8 mouse cellular contexts compared by ENCODE assay signal in genomic region chr9:21091707-21092320, GRCm38 (mm10). TPM values are rescaled to one million over a fixed set of nuclear protein-coding genes. Genes with fewer than 3 reads are reported as not detected.
DNase-seq lines count a peak whose midpoint lies in the region; ATAC-seq and TF ChIP-seq lines count a peak whose summit lies in the region.

Gm38431 (minus strand) TSS chr9:21091997.
Raver1 (minus strand) TSS chr9:21092008.

- WGBS in hindbrain, embryonic 10.5 days = under 1% methylated on average over 54 of the region's 54 CpGs
- under 1% methylated on average over 54 of the region's 54 CpGs for WGBS in lung, postnatal 0 days

- peaks cover 55% of the 10 kb centered on the region for H3K36me3 ChIP-seq in hindbrain, embryonic 10.5 days
- H3K36me3 ChIP-seq in lung, postnatal 0 days (ENCODE audit: insufficient read depth, low read length) = peaks cover 18% of the 10 kb centered on the region

- peak within 1 kb of the TSS; percentile 97 for H3K27ac ChIP-seq in hindbrain, embryonic 10.5 days
- H3K27ac ChIP-seq in lung, postnatal 0 days (ENCODE audit: low read length) = peak within 1 kb of the TSS; percentile 89

- no peaks in the 10 kb centered on the region for H3K27me3 ChIP-seq in hindbrain, embryonic 10.5 days (ENCODE audit: insufficient read depth, poor library complexity, severe bottlenecking)
- H3K27me3 ChIP-seq in lung, postnatal 0 days (replicated peaks; ENCODE audit: insufficient read depth, low read length) = no peaks in the 10 kb centered on the region

- peak within 1 kb of the TSS; percentile 75 for H3K4me3 ChIP-seq in hindbrain, embryonic 10.5 days
- H3K4me3 ChIP-seq in lung, postnatal 0 days (ENCODE audit: low read depth, low read length) = peak within 1 kb of the TSS; percentile 75

- peak; percentile 95 for DNase-seq in MN1 (ENCODE audit: low spot score)
- DNase-seq in cerebellum, adult 9-10 months = peak; percentile 98
- DNase-seq in hindbrain, embryonic 10.5 days (ENCODE audit: low spot score) = peak; percentile 98
- peak; percentile 99 for DNase-seq in layer of hippocampus, adult 9-11 months
- peak; percentile 100 for DNase-seq in lung, postnatal 0 days (ENCODE audit: low spot score)
- DNase-seq in ovary, postnatal 14 days (ENCODE audit: low spot score) = peak; percentile 90
- DNase-seq in thymus, postnatal 14 days = peak; percentile 98

- H3K4me1 ChIP-seq in hindbrain, embryonic 10.5 days (replicated peaks) = peaks cover 21% of the 10 kb centered on the region
- H3K4me1 ChIP-seq in lung, postnatal 0 days (ENCODE audit: insufficient read depth, low read depth, low read length) = peaks cover 8% of the 10 kb centered on the region; the same call in 1 of the 2 replicates

- TF ChIP-seq EP300 in lung, postnatal 0 days (IDR thresholded peaks at IDR 0.05) = peak; percentile 55; the same call in 1 of the 2 replicates

- H3K4me2 ChIP-seq in lung, postnatal 0 days (replicated peaks; ENCODE audit: low read depth, low read length) = peak within 1 kb of the TSS; percentile 69

- no peak; the same call in 1 of the 2 replicates for TF ChIP-seq CTCF in lung, postnatal 0 days (IDR thresholded peaks at IDR 0.05)

- peak within 1 kb of the TSS; percentile 54 for H3K9ac ChIP-seq in lung, postnatal 0 days (replicated peaks; ENCODE audit: low read depth)

- no peaks in the 10 kb centered on the region for H3K9me3 ChIP-seq in hindbrain, embryonic 10.5 days
- H3K9me3 ChIP-seq in lung, postnatal 0 days (ENCODE audit: low read length) = no peaks in the 10 kb centered on the region

- ATAC-seq in frontal cortex, adult (ENCODE audit: low TSS enrichment) = peak; percentile 95
- ATAC-seq in lung, postnatal 0 days = peak; percentile 100

RNA-seq across cellular contexts. Expression of gene Gm38431, which starts in this region (rescaled TPM):
- 2.9 and 3.7 TPM in 2 replicates for polyA plus RNA-seq in hindbrain, embryonic 10.5 days (2016; fragmentation: Nextera tagmentation; extraction: Ambion mirVana)
- polyA plus RNA-seq in lung, postnatal 0 days (2015; fragmentation: Nextera tagmentation; extraction: Ambion mirVana) = 0.60 and 0.69 TPM in 2 replicates

RNA-seq across cellular contexts. Expression of gene Raver1, which starts in this region (rescaled TPM):
- 94.3 and 103 TPM in 2 replicates for polyA plus RNA-seq in hindbrain, embryonic 10.5 days (2016; fragmentation: Nextera tagmentation; extraction: Ambion mirVana)
- polyA plus RNA-seq in lung, postnatal 0 days (2015; fragmentation: Nextera tagmentation; extraction: Ambion mirVana) = 15.3 and 16.8 TPM in 2 replicates

Comparison
In these comparisons a context has a peak if more than half of its experiments do, and no peak if none do; other contexts are left out.
1. Peak in every context shown above with its lines: DNase-seq, ATAC-seq, H3K4me3 ChIP-seq and H3K27ac ChIP-seq.